Mouse (Mus musculus): ENCODE measurements around the gene Snta1.

Gene Snta1

GRCm38 (mm10) chr2:154407643-154408445 is at the start of gene Snta1:
TSS of gene Snta1 (minus strand) at chr2:154408099.
- DNase-seq (ENCODE audit: low spot score in 2 of 2), result peak; percentile 75 to 81

GRCm38 (mm10) chr2:154456621-154457020 is 48.7 kb upstream of the Snta1 start:
- no peak for DNase-seq (ENCODE audit: low spot score in 2 of 2)

- no peak for DNase-seq (ENCODE audit: low spot score in 2 of 2)
These were observed 47.9 kb upstream of the Snta1 start for GRCm38 (mm10) chr2:154455776-154456175.

GRCm38 (mm10) chr2:154454605-154455004 is 46.7 kb upstream of the Snta1 start:
- DNase-seq (ENCODE audit: low spot score in 2 of 2), result no peak

GRCm38 (mm10) chr2:154454099-154454498 is 46.2 kb upstream of the Snta1 start:
- no peak for DNase-seq (ENCODE audit: low spot score in 2 of 2)

- DNase-seq (ENCODE audit: low spot score in 2 of 2), result no peak
These were observed 45.1 kb upstream of the Snta1 start for GRCm38 (mm10) chr2:154452951-154453350.

GRCm38 (mm10) chr2:154448633-154449032 is 40.7 kb upstream of the Snta1 start:
- no peak for DNase-seq (ENCODE audit: low spot score in 2 of 2)

- DNase-seq (ENCODE audit: low spot score in 2 of 2), result no peak
These were observed 39.9 kb upstream of the Snta1 start for GRCm38 (mm10) chr2:154447821-154448220.

GRCm38 (mm10) chr2:154440453-154440852 is 32.6 kb upstream of the Snta1 start:
- DNase-seq (ENCODE audit: low spot score in 2 of 2), result no peak

GRCm38 (mm10) chr2:154437191-154437527 is 29.3 kb upstream of the Snta1 start:
- DNase-seq (ENCODE audit: low spot score in 2 of 2), result no peak

GRCm38 (mm10) chr2:154436458-154437190 is 28.7 kb upstream of the Snta1 start, which contains the start of gene Cbfa2t2:
TSS of gene Cbfa2t2 (plus strand) at chr2:154436481.
- DNase-seq (ENCODE audit: low spot score in 2 of 2), result peak in 1 of 2 experiments; percentile 58

GRCm38 (mm10) chr2:154436076-154436457 is 28.2 kb upstream of the Snta1 start:
- DNase-seq (ENCODE audit: low spot score in 2 of 2), result peak; percentile 96 to 97

- DNase-seq (ENCODE audit: low spot score in 2 of 2), result no peak
These were observed 26.8 kb upstream of the Snta1 start for GRCm38 (mm10) chr2:154434690-154435089.

- DNase-seq (ENCODE audit: low spot score in 2 of 2), result no peak
These were observed 25.5 kb upstream of the Snta1 start for GRCm38 (mm10) chr2:154433391-154433790.

- no peak for DNase-seq (ENCODE audit: low spot score in 2 of 2)
These were observed 24.8 kb upstream of the Snta1 start for GRCm38 (mm10) chr2:154432696-154433095.

- no peak for DNase-seq (ENCODE audit: low spot score in 2 of 2)
These were observed 22.7 kb upstream of the Snta1 start for GRCm38 (mm10) chr2:154430566-154430965.

- no peak for DNase-seq (ENCODE audit: low spot score in 2 of 2)
These were observed 20.0 kb upstream of the Snta1 start for GRCm38 (mm10) chr2:154427853-154428360.

GRCm38 (mm10) chr2:154426905-154427852 is 19.3 kb upstream of the Snta1 start:
- DNase-seq (ENCODE audit: low spot score in 2 of 2), result no peak

GRCm38 (mm10) chr2:154426188-154426904 is 18.4 kb upstream of the Snta1 start:
- no peak for DNase-seq (ENCODE audit: low spot score in 2 of 2)

- DNase-seq (ENCODE audit: low spot score in 2 of 2), result no peak
These were observed 17.6 kb upstream of the Snta1 start for GRCm38 (mm10) chr2:154425522-154425921.

GRCm38 (mm10) chr2:154423548-154423947 is 15.6 kb upstream of the Snta1 start:
- DNase-seq (ENCODE audit: low spot score in 2 of 2), result no peak

All from frontal cortex, postnatal 10 days (tissue).